Mouse (Mus musculus): ENCODE results near the gene Tubg1. TPM values are rescaled to one million over a fixed set of nuclear protein-coding genes. Genes with fewer than 3 reads are reported as not detected.

Gene Tubg1
- polyA plus RNA-seq (2012; rRNA removed): 23.1 and 35.8 TPM in 2 replicates

GRCm38 (mm10) chr11:101119761-101120544 lies at the start of gene Tubg1, which contains the start of gene Retreg3:
Gene Tubg1 (plus strand): TSS chr11:101119938.
Gene Retreg3 (minus strand): TSS chr11:101119893.

GRCm38 (mm10) chr11:101078121-101078520 lies 41.6 kb upstream of the Tubg1 start, which contains the start of gene Hsd17b1:
Gene Hsd17b1 (plus strand): TSS chr11:101078411.

GRCm38 (mm10) chr11:101082208-101083082 lies 37.3 kb upstream of the Tubg1 start, which contains the start of gene Coasy:
Gene Coasy (plus strand): TSS chr11:101082565.

GRCm38 (mm10) chr11:101086756-101087681 lies 32.7 kb upstream of the Tubg1 start, which contains the start of gene Mlx:
Gene Mlx (plus strand): TSS chr11:101087277.

GRCm38 (mm10) chr11:101095314-101096024 lies 24.3 kb upstream of the Tubg1 start, which contains the start of gene Psmc3ip:
Gene Psmc3ip (minus strand): TSS chr11:101095436.

GRCm38 (mm10) chr11:101155728-101156371 lies 36.1 kb downstream of the Tubg1 start, which contains the start of gene Tubg2:
Gene Tubg2 (plus strand): TSS chr11:101155907.

GRCm38 (mm10) chr11:101170354-101170810 lies 50.6 kb downstream of the Tubg1 start, which contains the start of gene Cntnap1:
Gene Cntnap1 (plus strand): TSS chr11:101170523.

GRCm38 (mm10) chr11:101170811-101171610 lies 51.3 kb downstream of the Tubg1 start, which contains the start of gene Plekhh3:
Gene Plekhh3 (minus strand): TSS chr11:101171351.

GRCm38 (mm10) chr11:101174851-101175628 lies 55.3 kb downstream of the Tubg1 start, which contains the start of gene Ccr10:
Gene Ccr10 (minus strand): TSS chr11:101175443.

Other genes starting within 250 kb of the Tubg1 start
- gene Stat3, start 180.4 kb upstream of the Tubg1 start, polyA plus RNA-seq (2012; rRNA removed): 20.9 and 23.6 TPM in 2 replicates
- 20.2 and 40.3 TPM in 2 replicates for gene Cavin1, start 149.1 kb upstream of the Tubg1 start, polyA plus RNA-seq (2012; rRNA removed)
- 75.1 and 97.4 TPM in 2 replicates for gene Atp6v0a1, start 110.5 kb upstream of the Tubg1 start, polyA plus RNA-seq (2012; rRNA removed)
- gene Naglu, start 49.9 kb upstream of the Tubg1 start, polyA plus RNA-seq (2012; rRNA removed): 6.2 and 7.2 TPM in 2 replicates
- 0.30 and 0.55 TPM in 2 replicates for gene Hsd17b1, start 41.5 kb upstream of the Tubg1 start, polyA plus RNA-seq (2012; rRNA removed)
- gene Coasy, start 37.4 kb upstream of the Tubg1 start, polyA plus RNA-seq (2012; rRNA removed): 46.4 and 49.7 TPM in 2 replicates
- gene Mlx, start 32.7 kb upstream of the Tubg1 start, polyA plus RNA-seq (2012; rRNA removed): 24.2 and 37.5 TPM in 2 replicates
- 50.1 and 54.5 TPM in 2 replicates for gene Psmc3ip, start 24.5 kb upstream of the Tubg1 start, polyA plus RNA-seq (2012; rRNA removed)
- gene Retreg3, start within 50 bp of the Tubg1 start, polyA plus RNA-seq (2012; rRNA removed): 39.1 and 53.7 TPM in 2 replicates
- 2.4 and 4.7 TPM in 2 replicates for gene Tubg2, start 36.0 kb downstream of the Tubg1 start, polyA plus RNA-seq (2012; rRNA removed)
- gene Cntnap1, start 50.6 kb downstream of the Tubg1 start, polyA plus RNA-seq (2012; rRNA removed): 0.77 and 1.3 TPM in 2 replicates
- 8.0 and 10.1 TPM in 2 replicates for gene Plekhh3, start 51.4 kb downstream of the Tubg1 start, polyA plus RNA-seq (2012; rRNA removed)
- gene Ccr10, start 55.5 kb downstream of the Tubg1 start, polyA plus RNA-seq (2012; rRNA removed): not detected in 2 replicates
- gene Ezh1, start 106.5 kb downstream of the Tubg1 start, polyA plus RNA-seq (2012; rRNA removed): 11.1 and 20.0 TPM in 2 replicates
- gene Ramp2, start 126.1 kb downstream of the Tubg1 start, polyA plus RNA-seq (2012; rRNA removed): 41.2 and 53.6 TPM in 2 replicates
- 46.6 and 64.9 TPM in 2 replicates for gene Vps25, start 133.8 kb downstream of the Tubg1 start, polyA plus RNA-seq (2012; rRNA removed)
- 7.6 and 8.6 TPM in 2 replicates for gene Wnk4, start 140.6 kb downstream of the Tubg1 start, polyA plus RNA-seq (2012; rRNA removed)
- gene Cntd1, start 159.1 kb downstream of the Tubg1 start, polyA plus RNA-seq (2012; rRNA removed): 1.1 and 1.8 TPM in 2 replicates
- 93.9 and 163 TPM in 2 replicates for gene Coa3, start 159.2 kb downstream of the Tubg1 start, polyA plus RNA-seq (2012; rRNA removed)
- gene Becn1, start 182.3 kb downstream of the Tubg1 start, polyA plus RNA-seq (2012; rRNA removed): 115 and 433 TPM in 2 replicates
- 101 and 138 TPM in 2 replicates for gene Psme3, start 196.3 kb downstream of the Tubg1 start, polyA plus RNA-seq (2012; rRNA removed)
- 8.2 and 8.5 TPM in 2 replicates for gene Aoc2, start 205.1 kb downstream of the Tubg1 start, polyA plus RNA-seq (2012; rRNA removed)
- gene Aoc3, start 210.7 kb downstream of the Tubg1 start, polyA plus RNA-seq (2012; rRNA removed): 0.22 and 0.24 TPM in 2 replicates
- gene G6pc, start 247.6 kb downstream of the Tubg1 start, polyA plus RNA-seq (2012; rRNA removed): not detected in 2 replicates

All from central nervous system, embryonic 11.5 days (tissue).